Mouse (Mus musculus): Measurements from ENCODE around the gene Unc13c. TPM values are rescaled to one million over a fixed set of nuclear protein-coding genes. Genes with fewer than 3 reads are reported as not detected.
A peak's percentile ranks its signal among the peaks of the same experiment; 100 is the strongest.

The Unc13c gene
- total RNA-seq, 2 experiments from 2014 or later: 0.13 to 0.16 TPM

- DNase-seq: no peak
These were observed 355.9 kb downstream of the Unc13c start for GRCm38 (mm10) chr9:73612896-73613295.

- DNase-seq: no peak
These were observed 364.8 kb downstream of the Unc13c start for GRCm38 (mm10) chr9:73603921-73604320.

- no peak for DNase-seq
These were observed 403.2 kb downstream of the Unc13c start for GRCm38 (mm10) chr9:73565558-73565957.

- DNase-seq: peak; percentile 35
These were observed 408.7 kb downstream of the Unc13c start for GRCm38 (mm10) chr9:73560037-73560436.

GRCm38 (mm10) chr9:73557805-73558204 lies 411.0 kb downstream of the Unc13c start:
- no peak for DNase-seq

- no peak for DNase-seq
These were observed 413.4 kb downstream of the Unc13c start for GRCm38 (mm10) chr9:73555354-73555753.

- no peak for DNase-seq
These were observed 496.2 kb downstream of the Unc13c start for GRCm38 (mm10) chr9:73472568-73472967.

GRCm38 (mm10) chr9:73462027-73462426 lies 506.7 kb downstream of the Unc13c start:
- no peak for DNase-seq

GRCm38 (mm10) chr9:73450009-73450408 lies 518.8 kb downstream of the Unc13c start:
- DNase-seq: no peak

- DNase-seq: no peak
These were observed 519.5 kb downstream of the Unc13c start for GRCm38 (mm10) chr9:73449216-73449615.

GRCm38 (mm10) chr9:73431925-73432324 lies 536.8 kb downstream of the Unc13c start:
- DNase-seq: no peak

Other genes starting within 250 kb of the Unc13c start
- under 1 TPM in 1 of 2 experiments, not detected in 1; 0.10 TPM for gene Wdr72, start 141.4 kb upstream of the Unc13c start, total RNA-seq (2021)